Mouse (Mus musculus) limb, embryonic 15.5 days (tissue): ENCODE data around the gene Pnpla7. TPM values are rescaled to one million over a fixed set of nuclear protein-coding genes. Genes with fewer than 3 reads are reported as not detected.
"Not testable (repeated sequence)": the region's sequence is repeated elsewhere in the genome, so short reads cannot be mapped to it uniquely, and the experiment has no call there.

Experiments used
- ATAC-seq: fragments of 200-750 bp; cut with Nextera tagmentation; 2 replicates; pipeline ENCODE4 v1.8.0; 2017; ENCODE audit warnings: low read depth, moderate TSS enrichment; ENCODE audit not compliant: insufficient number of reproducible peaks, low FRiP score, low TSS enrichment
- H3K27ac ChIP-seq: fragments of 300-500 bp; sonication (generic); 2 replicates; pipeline ENCODE4 v1.5.1; 2015; ENCODE audit warnings: moderate library complexity, mild to moderate bottlenecking, inconsistent platforms
- H3K27me3 ChIP-seq: fragments of 300-500 bp; sonication (generic); 2 replicates; pipeline ENCODE4 v1.6.1; 2015; ENCODE audit warnings: inconsistent platforms
- H3K36me3 ChIP-seq: fragments of 300-500 bp; sonication (generic); 2 replicates; pipeline ENCODE4 v1.6.1; 2015; ENCODE audit warnings: inconsistent platforms
- H3K4me1 ChIP-seq: fragments of 300-500 bp; sonication (generic); 2 replicates; pipeline ENCODE4 v1.6.1; 2015; ENCODE audit warnings: inconsistent platforms
- H3K4me2 ChIP-seq: fragments of 300-500 bp; sonication (generic); 2 replicates; pipeline ENCODE4 v1.6.1; 2015; ENCODE audit warnings: mild to moderate bottlenecking, inconsistent platforms
- H3K4me3 ChIP-seq: fragments of 300-500 bp; sonication (generic); 2 replicates; pipeline ENCODE4 v1.5.1; 2015; ENCODE audit warnings: mild to moderate bottlenecking, inconsistent platforms
- H3K9ac ChIP-seq: fragments of 300-500 bp; sonication (generic); 2 replicates; pipeline ENCODE4 v1.6.1; 2015; ENCODE audit warnings: inconsistent platforms
- H3K9me3 ChIP-seq: fragments of 300-500 bp; sonication (generic); 2 replicates; pipeline ENCODE4 v1.6.1; 2016; ENCODE audit warnings: inconsistent platforms
- WGBS: fragments of 180-500 bp; shearing (Covaris S2); methylation state at CpG from one replicate; pipeline ENCODE4 v1.1.7; 2015; 5-methylcytosine and 5-hydroxymethylcytosine counted together
- polyA plus RNA-seq: library from polyadenylated mRNA; unstranded; fragments of >200 nt; fragmentation: Nextera tagmentation; extraction: Ambion mirVana; gene quantifications from 2 replicates; pipeline ENCODE4 v1.2.1, GENCODE M21; 2015

Pnpla7 gene
- 7.1 and 7.2 TPM in 2 replicates for polyA plus RNA-seq

- H3K27me3 ChIP-seq: no peaks in the 10 kb centered on the region
- peak within 1 kb of the TSS; percentile 82 for H3K9ac ChIP-seq
- H3K4me3 ChIP-seq: peak within 1 kb of the TSS; percentile 89
- peak within 1 kb of the TSS; percentile 95 for H3K27ac ChIP-seq
- peak; percentile 54; the same call in 1 of the 2 replicates for ATAC-seq
- peak within 1 kb of the TSS; percentile 96 for H3K4me2 ChIP-seq
- no peaks in the 10 kb centered on the region for H3K9me3 ChIP-seq
- peaks cover 18% of the 10 kb centered on the region for H3K4me1 ChIP-seq
- H3K36me3 ChIP-seq: peaks cover 22% of the 10 kb centered on the region
- 1% methylated on average over 16 of the region's 16 CpGs for WGBS
These were observed at the start of gene Pnpla7 for GRCm38 (mm10) chr2:24975704-24976297. TSS of gene Pnpla7 (plus strand) at chr2:24976033.

- Histone ChIP-seq H3K27ac (no peak overlapping the region), H3K4me2 (no peak overlapping the region), H3K4me3 (no peak overlapping the region), H3K36me3 (peaks cover 13% of the 10 kb centered on the region; the same call in 1 of the 2 replicates), H3K9ac (no peak overlapping the region), H3K27me3 (no peaks in the 10 kb centered on the region), H3K4me1 (peaks cover 9% of the 10 kb centered on the region; the same call in 1 of the 2 replicates), H3K9me3 (no peaks in the 10 kb centered on the region)
- 80% methylated on average over 9 of the region's 9 CpGs for WGBS
- no peak for ATAC-seq
These were observed 49.4 kb upstream of the Pnpla7 start for GRCm38 (mm10) chr2:24926345-24926964.

- H3K4me1 ChIP-seq: peaks cover 9% of the 10 kb centered on the region; the same call in 1 of the 2 replicates
- H3K4me2 ChIP-seq: no peak overlapping the region
- H3K27me3 ChIP-seq: no peaks in the 10 kb centered on the region
- H3K9ac ChIP-seq: no peak overlapping the region
- 71% methylated on average over 7 of the region's 7 CpGs for WGBS
- no peak for ATAC-seq
- peaks cover 13% of the 10 kb centered on the region; the same call in 1 of the 2 replicates for H3K36me3 ChIP-seq
- no peak overlapping the region for H3K4me3 ChIP-seq
- H3K9me3 ChIP-seq: no peaks in the 10 kb centered on the region
- H3K27ac ChIP-seq: no peak overlapping the region
These were observed 48.9 kb upstream of the Pnpla7 start for GRCm38 (mm10) chr2:24926965-24927358.

GRCm38 (mm10) chr2:24927810-24928479, 47.9 kb upstream of the Pnpla7 start:
- Histone ChIP-seq H3K27me3 (no peaks in the 10 kb centered on the region), H3K27ac (no peak overlapping the region), H3K36me3 (peaks cover 13% of the 10 kb centered on the region; the same call in 1 of the 2 replicates), H3K4me3 (no peak overlapping the region), H3K9me3 (no peaks in the 10 kb centered on the region), H3K4me2 (no peak overlapping the region), H3K4me1 (peaks cover 9% of the 10 kb centered on the region; the same call in 1 of the 2 replicates), H3K9ac (no peak overlapping the region)
- no peak for ATAC-seq
- WGBS: 62% methylated on average over 4 of the region's 4 CpGs

GRCm38 (mm10) chr2:24929119-24929518, 46.7 kb upstream of the Pnpla7 start:
- H3K4me3 ChIP-seq: no peak overlapping the region
- H3K27me3 ChIP-seq: no peaks in the 10 kb centered on the region
- no peaks in the 10 kb centered on the region for H3K9me3 ChIP-seq
- no peak overlapping the region for H3K9ac ChIP-seq
- 55% methylated on average over 2 of the region's 2 CpGs for WGBS
- peaks cover 13% of the 10 kb centered on the region; the same call in 1 of the 2 replicates for H3K36me3 ChIP-seq
- H3K27ac ChIP-seq: no peak overlapping the region
- peaks cover 12% of the 10 kb centered on the region for H3K4me1 ChIP-seq
- H3K4me2 ChIP-seq: no peak overlapping the region
- ATAC-seq: no peak

- H3K9me3 ChIP-seq: no peaks in the 10 kb centered on the region
- WGBS: 92% methylated on average over 5 of the region's 5 CpGs
- H3K4me1 ChIP-seq: peaks cover 17% of the 10 kb centered on the region
- peaks cover 13% of the 10 kb centered on the region; the same call in 1 of the 2 replicates for H3K36me3 ChIP-seq
- H3K4me3 ChIP-seq: no peak overlapping the region
- no peaks in the 10 kb centered on the region for H3K27me3 ChIP-seq
- H3K27ac ChIP-seq: no peak overlapping the region
- no peak for ATAC-seq
- H3K9ac ChIP-seq: no peak overlapping the region
- no peak overlapping the region for H3K4me2 ChIP-seq
These were observed 46.2 kb upstream of the Pnpla7 start for GRCm38 (mm10) chr2:24929593-24929992.

GRCm38 (mm10) chr2:24934441-24934963, 41.3 kb upstream of the Pnpla7 start:
- H3K4me2 ChIP-seq: peak overlapping the region; percentile 93
- peak overlapping the region; percentile 69 for H3K27ac ChIP-seq
- no peaks in the 10 kb centered on the region for H3K9me3 ChIP-seq
- 4% methylated on average over 11 of the region's 19 CpGs for WGBS
- no peaks in the 10 kb centered on the region for H3K36me3 ChIP-seq
- H3K9ac ChIP-seq: peak overlapping the region; percentile 66
- H3K4me3 ChIP-seq: peak overlapping the region; percentile 62
- ATAC-seq: peak; percentile 16
- H3K4me1 ChIP-seq: peaks cover 20% of the 10 kb centered on the region
- no peaks in the 10 kb centered on the region for H3K27me3 ChIP-seq

- peak; percentile 89 for ATAC-seq
These were observed 40.6 kb upstream of the Pnpla7 start, which contains the start of gene Arrdc1 for GRCm38 (mm10) chr2:24935057-24935796. TSS of gene Arrdc1 (minus strand) at chr2:24935252.

GRCm38 (mm10) chr2:24942092-24942491, 33.7 kb upstream of the Pnpla7 start:
- Histone ChIP-seq H3K4me3 (no peak overlapping the region), H3K9me3 (no peaks in the 10 kb centered on the region), H3K4me2 (no peak overlapping the region), H3K27me3 (no peaks in the 10 kb centered on the region), H3K36me3 (no peaks in the 10 kb centered on the region), H3K4me1 (no peaks in the 10 kb centered on the region), H3K9ac (no peak overlapping the region), H3K27ac (no peak overlapping the region)
- no peak for ATAC-seq
- 66% methylated on average over 4 of the region's 4 CpGs for WGBS

More at GRCm38 (mm10) chr2:24935057-24935796, 40.6 kb upstream of the Pnpla7 start, which contains the start of gene Arrdc1:
- peak within 1 kb of the TSS; percentile 62 for H3K4me3 ChIP-seq
- under 1% methylated on average over 49 of the region's 49 CpGs for WGBS
- H3K4me2 ChIP-seq: peak within 1 kb of the TSS; percentile 93
- no peaks in the 10 kb centered on the region for H3K36me3 ChIP-seq
- H3K9me3 ChIP-seq: no peaks in the 10 kb centered on the region
- H3K9ac ChIP-seq: peak within 1 kb of the TSS; percentile 66
- peak within 1 kb of the TSS; percentile 69 for H3K27ac ChIP-seq
- H3K27me3 ChIP-seq: no peaks in the 10 kb centered on the region
- H3K4me1 ChIP-seq: peaks cover 20% of the 10 kb centered on the region

- not testable (repeated sequence) for ATAC-seq, H3K27me3 ChIP-seq, H3K4me2 ChIP-seq, H3K9ac ChIP-seq, H3K36me3 ChIP-seq, H3K27ac ChIP-seq, H3K4me3 ChIP-seq, H3K9me3 ChIP-seq, H3K4me1 ChIP-seq
- WGBS: 49% methylated on average over 2 of the region's 2 CpGs
These were observed 31.5 kb upstream of the Pnpla7 start for GRCm38 (mm10) chr2:24944304-24944703.
